ENCODE assay signal across 9 mouse cellular contexts in the genomic region with DNA sequence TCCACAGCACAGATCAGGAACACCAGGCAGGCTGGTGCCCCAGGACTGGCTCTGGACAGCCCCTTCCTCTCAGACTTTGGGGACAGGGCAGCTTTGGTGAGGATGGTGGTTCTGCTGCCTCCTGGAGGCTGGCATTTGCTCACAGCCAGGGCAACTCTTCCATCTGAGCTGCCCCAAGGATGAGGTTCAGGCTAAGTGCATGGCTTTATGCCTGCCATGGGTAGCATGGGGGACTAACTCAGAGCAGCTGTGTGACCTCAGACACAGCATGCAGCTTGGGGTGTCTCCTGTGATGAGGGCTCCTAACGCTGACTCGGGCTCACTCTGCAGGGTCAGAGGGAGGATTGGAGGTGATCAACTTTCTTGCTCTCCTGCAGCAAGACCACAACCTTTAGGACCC. TPM values are rescaled to one million over a fixed set of nuclear protein-coding genes. Genes with fewer than 3 reads are reported as not detected.
A peak's percentile ranks its signal among the peaks of the same experiment; 100 is the strongest.
DNase-seq lines count a peak whose midpoint lies in the region; ATAC-seq and TF ChIP-seq lines count a peak whose summit lies in the region.
"Not testable (repeated sequence)": the region's sequence is repeated elsewhere in the genome, so short reads cannot be mapped to it uniquely, and the experiment has no call there.
"Had no signal": no experiment of that assay in that cellular context is flagged by ENCODE, and none has a peak within 500 bp of the region (broad histone marks: within the 10 kb centered on the region; RNA-seq: fewer than 3 reads in every experiment).

No protein-coding gene starts in this region.

- not testable (repeated sequence) for H3K36me3 ChIP-seq in heart, embryonic 15.5 days; liver, adult 2 months (ENCODE audit: control insufficient read depth, insufficient read depth, low read length); liver, embryonic 15.5 days (replicated peaks); spleen, adult 2 months (ENCODE audit: control insufficient read depth, insufficient read depth, low read length)

- DNase-seq in induced T-regulatory cell, adult 2 months (ENCODE audit: low read depth): peak; percentile 35
- DNase-seq in liver, adult 2 months (ENCODE audit: extremely low read depth, low read depth, low spot score); spleen, adult 2 months (ENCODE audit: low read depth in 1 of 2, low spot score in 2 of 2): not testable (repeated sequence)
- peak; percentile 48 for DNase-seq in thymus, postnatal 14 days

- H3K4me2 ChIP-seq in heart, embryonic 15.5 days; liver, embryonic 15.5 days: not testable (repeated sequence)

- not testable (repeated sequence) for ATAC-seq in heart, embryonic 15.5 days (replicated peaks; ENCODE audit: insufficient number of reproducible peaks, insufficient read depth, low FRiP score, low read depth); liver, embryonic 15.5 days (ENCODE audit: insufficient read depth)

- TF ChIP-seq POLR2A in bone marrow, adult 2 months (IDR thresholded peaks at IDR 0.05; ENCODE audit: borderline replicate concordance, control insufficient read depth, low read depth, low read length); liver, adult 2 months (IDR thresholded peaks at IDR 0.05; ENCODE audit: extremely low read depth, insufficient read depth, low read length); spleen, adult 2 months (IDR thresholded peaks at IDR 0.05; ENCODE audit: low read depth, low read length): not testable (repeated sequence)

- not testable (repeated sequence) for H3K27me3 ChIP-seq in heart, embryonic 15.5 days; liver, adult 2 months (ENCODE audit: control insufficient read depth, insufficient read depth, low read length); liver, embryonic 15.5 days; spleen, adult 2 months (ENCODE audit: control insufficient read depth, insufficient read depth, low read length)

- H3K9me3 ChIP-seq in heart, embryonic 15.5 days (replicated peaks); liver, embryonic 15.5 days (replicated peaks): not testable (repeated sequence)

- H3K4me1 ChIP-seq in bone marrow, adult 2 months (ENCODE audit: control insufficient read depth, insufficient read depth, low read length); heart, embryonic 15.5 days (replicated peaks); liver, adult 2 months (ENCODE audit: control insufficient read depth, insufficient read depth, low read length); spleen, adult 2 months (ENCODE audit: control insufficient read depth, insufficient read depth, insufficient read length): not testable (repeated sequence)
- H3K4me1 ChIP-seq in liver, embryonic 15.5 days (replicated peaks): peaks cover 52% of the 10 kb centered on the region

- not testable (repeated sequence) for H3K27ac ChIP-seq in bone marrow, adult 2 months (ENCODE audit: control insufficient read depth, insufficient read depth, low read depth, low read length, poor library complexity); heart, embryonic 15.5 days; liver, adult 2 months (replicated peaks; ENCODE audit: insufficient read depth, low read depth, low read length)
- H3K27ac ChIP-seq in liver, embryonic 15.5 days (replicated peaks): 0 out of 2 replicates have a peak overlapping the region, but pooled peaks have one; percentile 56
- peak overlapping the region; percentile 32; the same call in 1 of the 2 replicates for H3K27ac ChIP-seq in spleen, adult 2 months (ENCODE audit: insufficient read depth, low read length)

- 28% methylated on average over 2 of the region's 2 CpGs for WGBS in bone marrow, adult 2 months
- 68% methylated on average over 2 of the region's 2 CpGs for WGBS in heart, embryonic 15.5 days
- 85% methylated on average over 2 of the region's 2 CpGs for WGBS in liver, adult 2 months
- 64% methylated on average over 2 of the region's 2 CpGs for WGBS in liver, embryonic 15.5 days (ENCODE audit: insufficient replicate concordance)
- 24% methylated on average over 2 of the region's 2 CpGs for whole genome bisulfite sequencing in spleen, adult 2 months

- H3K4me3 ChIP-seq in bone marrow, adult 2 months (replicated peaks; ENCODE audit: control insufficient read depth, low read depth, low read length): peak overlapping the region; percentile 26
- peak overlapping the region; percentile 20; the same call in 1 of the 2 replicates for H3K4me3 ChIP-seq in heart, embryonic 15.5 days
- H3K4me3 ChIP-seq in liver, adult 2 months (ENCODE audit: insufficient read depth, low read depth, low read length); liver, embryonic 15.5 days (replicated peaks): not testable (repeated sequence)
- H3K4me3 ChIP-seq in spleen, adult 2 months (ENCODE audit: extremely low read depth, insufficient read depth, insufficient read length): peak overlapping the region; percentile 54; the same call in 1 of the 2 replicates

- H3K9ac ChIP-seq in heart, embryonic 15.5 days; liver, adult 2 months (ENCODE audit: low read depth, low read length); liver, embryonic 15.5 days: not testable (repeated sequence)

- TF ChIP-seq CTCF in bone marrow, adult 2 months (IDR thresholded peaks at IDR 0.05; ENCODE audit: control insufficient read depth, insufficient read depth, low read length); spleen, adult 2 months (IDR thresholded peaks at IDR 0.05; ENCODE audit: extremely low read depth, insufficient read depth, insufficient read length, insufficient replicate concordance): not testable (repeated sequence)
- TF ChIP-seq CTCF in liver, adult 2 months (IDR thresholded peaks at IDR 0.05; ENCODE audit: low read depth, low read length): 0 out of 2 replicates have a peak, but pooled peaks have one; percentile 0

- not testable (repeated sequence) for H3K79me2 ChIP-seq in liver, adult 2 months (ENCODE audit: control insufficient read depth, insufficient read depth, low read length)

RNA-seq across cellular contexts. Expression of a gene that starts 1.3 kb away (rescaled TPM):
- polyA plus RNA-seq in bone marrow, adult 2 months (2011; ENCODE audit: insufficient read depth, insufficient read length, low replicate concordance, missing spikeins): 1.8 and 6.7 TPM in 2 replicates
- polyA plus RNA-seq in heart, embryonic 15.5 days (2015; fragmentation: Nextera tagmentation; extraction: Ambion mirVana): 0.58 and 4.4 TPM in 2 replicates
- 0.09 and 0.13 TPM in 2 replicates for total RNA-seq in liver, adult 2 months (2014; rRNA removed)
- polyA plus RNA-seq in liver, adult 2 months (2012; rRNA removed): 0.10 and 0.20 TPM in 2 replicates
- 2.1 TPM in 2 replicates for polyA plus RNA-seq in liver, embryonic 15.5 days (2015; fragmentation: Nextera tagmentation; extraction: Ambion mirVana)
- polyA plus RNA-seq in spleen, adult 2 months (2012; rRNA removed): 7.6 and 8.0 TPM in 2 replicates
- total RNA-seq: gastrocnemius, adult 8-10 months; heart, postnatal 25 days had no signal

RNA-seq across cellular contexts. Expression of a gene that starts 22.7 kb away (rescaled TPM):
- 55.4 and 82.3 TPM in 2 replicates for polyA plus RNA-seq in bone marrow, adult 2 months (2011; ENCODE audit: insufficient read depth, insufficient read length, low replicate concordance, missing spikeins)
- 152 and 164 TPM in 2 replicates for polyA plus RNA-seq in heart, embryonic 15.5 days (2015; fragmentation: Nextera tagmentation; extraction: Ambion mirVana)
- 149 and 196 TPM in 2 replicates for total RNA-seq in liver, adult 2 months (2014; rRNA removed)
- polyA plus RNA-seq in liver, adult 2 months (2012; rRNA removed): 122 and 142 TPM in 2 replicates
- polyA plus RNA-seq in liver, embryonic 15.5 days (2015; fragmentation: Nextera tagmentation; extraction: Ambion mirVana): 124 and 140 TPM in 2 replicates
- polyA plus RNA-seq in spleen, adult 2 months (2012; rRNA removed): 34.8 and 61.5 TPM in 2 replicates

RNA-seq across cellular contexts. Expression of a gene that starts 27.9 kb away (rescaled TPM):
- polyA plus RNA-seq in bone marrow, adult 2 months (2011; ENCODE audit: insufficient read depth, insufficient read length, low replicate concordance, missing spikeins): 2.2 and 2.7 TPM in 2 replicates
- 4.8 and 5.7 TPM in 2 replicates for polyA plus RNA-seq in heart, embryonic 15.5 days (2015; fragmentation: Nextera tagmentation; extraction: Ambion mirVana)
- 1.1 and 2.1 TPM in 2 replicates for total RNA-seq in liver, adult 2 months (2014; rRNA removed)
- 0.17 and 0.55 TPM in 2 replicates for polyA plus RNA-seq in liver, adult 2 months (2012; rRNA removed)
- polyA plus RNA-seq in liver, embryonic 15.5 days (2015; fragmentation: Nextera tagmentation; extraction: Ambion mirVana): 2.0 and 2.5 TPM in 2 replicates
- 1.0 and 1.5 TPM in 2 replicates for polyA plus RNA-seq in spleen, adult 2 months (2012; rRNA removed)

RNA-seq across cellular contexts. Expression of a gene that starts 45.9 kb away (rescaled TPM):
- 3.1 and 5.5 TPM in 2 replicates for polyA plus RNA-seq in bone marrow, adult 2 months (2011; ENCODE audit: insufficient read depth, insufficient read length, low replicate concordance, missing spikeins)
- polyA plus RNA-seq in heart, embryonic 15.5 days (2015; fragmentation: Nextera tagmentation; extraction: Ambion mirVana): 23.6 and 34.1 TPM in 2 replicates
- total RNA-seq in liver, adult 2 months (2014; rRNA removed): 0.28 and 0.67 TPM in 2 replicates
- 0.65 and 0.77 TPM in 2 replicates for polyA plus RNA-seq in liver, adult 2 months (2012; rRNA removed)
- polyA plus RNA-seq in liver, embryonic 15.5 days (2015; fragmentation: Nextera tagmentation; extraction: Ambion mirVana): 6.3 and 6.6 TPM in 2 replicates
- polyA plus RNA-seq in spleen, adult 2 months (2012; rRNA removed): 10.5 and 11.8 TPM in 2 replicates
